In genomic region chr5:64313481-64313880, GRCm38 (mm10) we compare ENCODE assay signal across 12 mouse cellular contexts.
DNase-seq lines count a peak whose midpoint lies in the region; ATAC-seq and TF ChIP-seq lines count a peak whose summit lies in the region.
"Had no signal": no experiment of that assay in that cellular context is flagged by ENCODE, and none has a peak within 500 bp of the region (broad histone marks: within the 10 kb centered on the region; RNA-seq: fewer than 3 reads in every experiment).

No protein-coding gene starts in this region.

- DNase-seq in liver, adult 2 months (ENCODE audit: extremely low read depth, low read depth, low spot score) = peak; percentile 58
- DNase-seq in hindbrain, embryonic 11.5 days (ENCODE audit: low spot score) = no peak
- no peak for DNase-seq in liver, postnatal 0 days
- DNase-seq in thymus, postnatal 36 days = no peak
- no peak for DNase-seq in left cerebral cortex, postnatal 10 days (ENCODE audit: extremely low spot score in 1 of 2, low spot score in 2 of 2)
- no peak for DNase-seq in left cerebral cortex, postnatal 14 days (ENCODE audit: low spot score in 2 of 2)
- DNase-seq: cerebellum, adult 11 months; heart, postnatal 4 days; layer of hippocampus, postnatal 36 days had no signal

- WGBS in liver, adult 2 months = 62% methylated on average over 1 of the region's 1 CpGs
- 78% methylated on average over 1 of the region's 1 CpGs for WGBS in liver, embryonic 12.5 days (ENCODE audit: insufficient replicate concordance)
- 97% methylated on average over 1 of the region's 1 CpGs for WGBS in hindbrain, embryonic 11.5 days
- 74% methylated on average over 1 of the region's 1 CpGs for WGBS in liver, postnatal 0 days (ENCODE audit: insufficient replicate concordance)
- 90% methylated on average over 1 of the region's 1 CpGs for WGBS in neural tube, embryonic 14.5 days

- no peak overlapping the region for H3K4me3 ChIP-seq in liver, adult 2 months (ENCODE audit: insufficient read depth, low read depth, low read length)
- no peak overlapping the region for H3K4me3 ChIP-seq in liver, embryonic 12.5 days
- H3K4me3 ChIP-seq in hindbrain, embryonic 11.5 days (ENCODE audit: low read depth, low read length) = no peak overlapping the region
- no peak overlapping the region for H3K4me3 ChIP-seq in liver, postnatal 0 days (ENCODE audit: low read depth, low read length)
- H3K4me3 ChIP-seq in neural tube, embryonic 14.5 days (ENCODE audit: low read depth, low read length) = no peak overlapping the region
- H3K4me3 ChIP-seq: neural tube, embryonic 12.5 days had no signal

- ATAC-seq in liver, embryonic 12.5 days = no peak
- peak; percentile 46; the same call in 1 of the 2 replicates for ATAC-seq in hindbrain, embryonic 11.5 days (ENCODE audit: low FRiP score)
- peak; percentile 47 for ATAC-seq in liver, postnatal 0 days
- ATAC-seq in neural tube, embryonic 14.5 days (ENCODE audit: low read depth) = peak; percentile 21; the same call in 1 of the 2 replicates

- H3K9me3 ChIP-seq in liver, embryonic 12.5 days (replicated peaks) = no peaks in the 10 kb centered on the region
- H3K9me3 ChIP-seq in hindbrain, embryonic 11.5 days (ENCODE audit: control insufficient read depth, low read length) = no peaks in the 10 kb centered on the region
- H3K9me3 ChIP-seq in liver, postnatal 0 days (ENCODE audit: low read length) = no peaks in the 10 kb centered on the region
- no peaks in the 10 kb centered on the region for H3K9me3 ChIP-seq in neural tube, embryonic 14.5 days (ENCODE audit: control insufficient read depth, low read length)
- H3K9me3 ChIP-seq: neural tube, embryonic 12.5 days had no signal

- H3K4me1 ChIP-seq in liver, adult 2 months (ENCODE audit: control insufficient read depth, insufficient read depth, low read length) = peaks cover 5% of the 10 kb centered on the region; the same call in 1 of the 2 replicates
- H3K4me1 ChIP-seq in liver, embryonic 12.5 days = no peaks in the 10 kb centered on the region
- peaks cover 5% of the 10 kb centered on the region; the same call in 1 of the 2 replicates for H3K4me1 ChIP-seq in hindbrain, embryonic 11.5 days (replicated peaks; ENCODE audit: control insufficient read depth, insufficient read depth, low read length)
- peaks cover 3% of the 10 kb centered on the region; the same call in 1 of the 2 replicates for H3K4me1 ChIP-seq in liver, postnatal 0 days (ENCODE audit: insufficient read depth)
- peaks cover 14% of the 10 kb centered on the region; the same call in 1 of the 2 replicates for H3K4me1 ChIP-seq in neural tube, embryonic 14.5 days (ENCODE audit: control insufficient read depth, insufficient read depth, low read length)

- no peaks in the 10 kb centered on the region for H3K27me3 ChIP-seq in liver, adult 2 months (ENCODE audit: control insufficient read depth, insufficient read depth, low read length)
- H3K27me3 ChIP-seq in liver, embryonic 12.5 days (replicated peaks) = no peaks in the 10 kb centered on the region
- H3K27me3 ChIP-seq in hindbrain, embryonic 11.5 days (ENCODE audit: control insufficient read depth, insufficient read depth, low read length) = no peaks in the 10 kb centered on the region
- no peaks in the 10 kb centered on the region for H3K27me3 ChIP-seq in liver, postnatal 0 days (ENCODE audit: insufficient read depth, low read length)
- no peaks in the 10 kb centered on the region for H3K27me3 ChIP-seq in neural tube, embryonic 14.5 days (ENCODE audit: control insufficient read depth, insufficient read depth, low read length)
- H3K27me3 ChIP-seq: neural tube, embryonic 12.5 days had no signal

- TF ChIP-seq CTCF in liver, adult 2 months (IDR thresholded peaks at IDR 0.05; ENCODE audit: low read depth, low read length) = no peak; the same call in 1 of the 2 replicates
- peak; percentile 49 for TF ChIP-seq CTCF in liver, postnatal 0 days (IDR thresholded peaks at IDR 0.05; ENCODE audit: low read depth)

- no peak overlapping the region for H3K4me2 ChIP-seq in liver, embryonic 12.5 days
- H3K4me2 ChIP-seq in hindbrain, embryonic 11.5 days (replicated peaks; ENCODE audit: low read depth, low read length) = no peak overlapping the region
- H3K4me2 ChIP-seq in liver, postnatal 0 days (ENCODE audit: low read depth, low read length) = no peak overlapping the region
- H3K4me2 ChIP-seq in neural tube, embryonic 14.5 days (ENCODE audit: low read depth, low read length) = no peak overlapping the region
- H3K4me2 ChIP-seq: neural tube, embryonic 12.5 days had no signal

- no peaks in the 10 kb centered on the region for H3K79me2 ChIP-seq in liver, adult 2 months (ENCODE audit: control insufficient read depth, insufficient read depth, low read length)

- no peak overlapping the region for H3K9ac ChIP-seq in liver, adult 2 months (ENCODE audit: low read depth, low read length)
- no peak overlapping the region for H3K9ac ChIP-seq in liver, embryonic 12.5 days
- no peak overlapping the region for H3K9ac ChIP-seq in hindbrain, embryonic 11.5 days (ENCODE audit: low read depth, low read length)
- H3K9ac ChIP-seq in liver, postnatal 0 days (replicated peaks) = no peak overlapping the region
- no peak overlapping the region for H3K9ac ChIP-seq in neural tube, embryonic 14.5 days (replicated peaks; ENCODE audit: low read depth, low read length)
- H3K9ac ChIP-seq: neural tube, embryonic 12.5 days had no signal

- intact Hi-C loops in left cerebral cortex, postnatal 10 days (cut with DNase I) = no loop called here
- intact Hi-C loops in left cerebral cortex, postnatal 14 days (cut with DNase I) = no loop called here

- H3K27ac ChIP-seq in liver, adult 2 months (replicated peaks; ENCODE audit: insufficient read depth, low read depth, low read length) = no peak overlapping the region
- no peak overlapping the region for H3K27ac ChIP-seq in liver, embryonic 12.5 days
- H3K27ac ChIP-seq in hindbrain, embryonic 11.5 days (ENCODE audit: low read depth, low read length) = peak overlapping the region; percentile 88
- H3K27ac ChIP-seq in liver, postnatal 0 days (ENCODE audit: low read depth) = no peak overlapping the region
- no peak overlapping the region for H3K27ac ChIP-seq in neural tube, embryonic 14.5 days (ENCODE audit: low read depth, low read length)

- no peaks in the 10 kb centered on the region for H3K36me3 ChIP-seq in liver, adult 2 months (ENCODE audit: control insufficient read depth, insufficient read depth, low read length)
- peaks cover 36% of the 10 kb centered on the region for H3K36me3 ChIP-seq in liver, embryonic 12.5 days
- no peaks in the 10 kb centered on the region for H3K36me3 ChIP-seq in hindbrain, embryonic 11.5 days (ENCODE audit: control insufficient read depth, insufficient read depth, low read length)
- peaks cover 5% of the 10 kb centered on the region; the same call in 1 of the 2 replicates for H3K36me3 ChIP-seq in liver, postnatal 0 days (replicated peaks; ENCODE audit: insufficient read depth, low read length)
- H3K36me3 ChIP-seq in neural tube, embryonic 14.5 days (ENCODE audit: control insufficient read depth, insufficient read depth, low read length) = no peaks in the 10 kb centered on the region

- TF ChIP-seq EP300 in liver, postnatal 0 days (IDR thresholded peaks at IDR 0.05; ENCODE audit: low read depth) = no peak

- TF ChIP-seq POLR2A in liver, adult 2 months (IDR thresholded peaks at IDR 0.05; ENCODE audit: extremely low read depth, insufficient read depth, low read length) = no peak
